Mouse (Mus musculus) heart, postnatal 0 days (tissue): ENCODE measurements at regions not wholly inside any gene's neighbourhood (a gene's known extent, or its start where the extent isn't known, plus 50 kb on each side); places are given as distances from the start of the nearest gene placed in this dataset.

Source experiments
- ATAC-seq: fragments of 200-750 bp; cut with Nextera tagmentation; 2 replicates; pipeline ENCODE4 v1.8.0; 2017; ENCODE audit warnings: low read depth, moderate number of reproducible peaks, moderate library complexity; ENCODE audit not compliant: insufficient read depth
- DNase-seq: peaks from one replicate; pipeline ENCODE4 v3.0.0-alpha.2; 2016; ENCODE audit warnings: low spot score
- H3K27ac ChIP-seq: fragments of 300-500 bp; sonication (generic); 2 replicates; pipeline ENCODE4 v1.5.1; 2014; ENCODE audit warnings: low read depth, mild to moderate bottlenecking
- H3K27me3 ChIP-seq: fragments of 300-500 bp; sonication (generic); 2 replicates; pipeline ENCODE4 v1.6.1; 2014; ENCODE audit warnings: low read length, mixed read lengths; ENCODE audit not compliant: control insufficient read depth, insufficient read depth
- H3K36me3 ChIP-seq: fragments of 300-500 bp; sonication (generic); replicated peaks from 2 replicates; pipeline ENCODE4 v1.6.1; 2014; ENCODE audit warnings: low read length, mixed read lengths; ENCODE audit not compliant: control insufficient read depth, insufficient read depth
- H3K4me1 ChIP-seq: fragments of 300-500 bp; sonication (generic); 2 replicates; pipeline ENCODE4 v1.6.1; 2014; ENCODE audit warnings: antibody characterized with exemption; ENCODE audit not compliant: control insufficient read depth, insufficient read depth
- H3K4me2 ChIP-seq: fragments of 300-500 bp; sonication (generic); 2 replicates; pipeline ENCODE4 v1.6.1; 2014; ENCODE audit warnings: low read depth, mild to moderate bottlenecking, low read length, moderate library complexity
- H3K4me3 ChIP-seq: fragments of 300-500 bp; sonication (generic); 2 replicates; pipeline ENCODE4 v1.5.1; 2014; ENCODE audit warnings: low read depth, low read length
- H3K9ac ChIP-seq: fragments of 300-500 bp; sonication (generic); replicated peaks from 2 replicates; pipeline ENCODE4 v1.6.1; 2014; ENCODE audit warnings: low read depth, low read length, mixed read lengths
- H3K9me3 ChIP-seq: fragments of 300-500 bp; sonication (generic); replicated peaks from 2 replicates; pipeline ENCODE4 v1.6.1; 2016; ENCODE audit warnings: low read length; ENCODE audit not compliant: control insufficient read depth
- CTCF ChIP-seq: IDR thresholded peaks from 2 replicates; pipeline ENCODE4 v1.5.1; 2016; ENCODE audit warnings: antibody characterized with exemption, control low read depth, low read depth
- EP300 ChIP-seq: IDR thresholded peaks from 2 replicates; pipeline ENCODE4 v1.6.1; 2016; ENCODE audit warnings: antibody characterized with exemption, low read depth
- WGBS: fragments of 180-500 bp; shearing (Covaris S2); extraction: QIAGEN DNeasy Blood & Tissue Kit; methylation state at CpG from one replicate; pipeline ENCODE4 v1.1.7; 2014; 5-methylcytosine and 5-hydroxymethylcytosine counted together

- Histone ChIP-seq H3K27me3 (no peaks in the 10 kb centered on the region), H3K4me1 (no peaks in the 10 kb centered on the region), H3K4me3 (no peak overlapping the region), H3K4me2 (no peak overlapping the region), H3K36me3 (no peaks in the 10 kb centered on the region), H3K27ac (no peak overlapping the region), H3K9ac (no peak overlapping the region), H3K9me3 (no peaks in the 10 kb centered on the region)
- ATAC-seq, result no peak
- DNase-seq, result no peak
- TF ChIP-seq EP300, result no peak
- 80% methylated on average over 3 of the region's 3 CpGs for WGBS
Observed at GRCm38 (mm10) chr10:117510529-117511482, 118.5 kb upstream of the Cpm start.

DNA sequence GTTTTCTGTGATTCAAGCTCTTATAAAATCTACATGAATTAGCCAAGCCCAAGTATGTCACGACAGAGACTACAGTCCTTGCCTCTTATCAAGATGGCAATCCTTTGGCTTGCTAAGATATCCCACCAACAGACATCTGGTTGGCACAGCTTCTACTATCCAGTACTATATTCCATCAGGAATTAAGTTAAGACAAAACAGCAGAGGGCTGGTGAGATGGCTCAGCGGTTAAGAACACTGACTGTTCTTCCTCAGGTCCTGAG lies 119.1 kb upstream of the Cpm start:
- H3K9ac ChIP-seq, result no peak overlapping the region
- TF ChIP-seq CTCF, result no peak
- TF ChIP-seq EP300, result no peak
- no peaks in the 10 kb centered on the region for H3K27me3 ChIP-seq
- no peak overlapping the region for H3K4me3 ChIP-seq
- H3K9me3 ChIP-seq, result no peaks in the 10 kb centered on the region
- H3K4me2 ChIP-seq, result no peak overlapping the region
- H3K4me1 ChIP-seq, result no peaks in the 10 kb centered on the region
- no peak overlapping the region for H3K27ac ChIP-seq
- DNase-seq (no peak), ATAC-seq (no peak)
- no peaks in the 10 kb centered on the region for H3K36me3 ChIP-seq
- WGBS, result 82% methylated on average over 2 of the region's 2 CpGs

DNA sequence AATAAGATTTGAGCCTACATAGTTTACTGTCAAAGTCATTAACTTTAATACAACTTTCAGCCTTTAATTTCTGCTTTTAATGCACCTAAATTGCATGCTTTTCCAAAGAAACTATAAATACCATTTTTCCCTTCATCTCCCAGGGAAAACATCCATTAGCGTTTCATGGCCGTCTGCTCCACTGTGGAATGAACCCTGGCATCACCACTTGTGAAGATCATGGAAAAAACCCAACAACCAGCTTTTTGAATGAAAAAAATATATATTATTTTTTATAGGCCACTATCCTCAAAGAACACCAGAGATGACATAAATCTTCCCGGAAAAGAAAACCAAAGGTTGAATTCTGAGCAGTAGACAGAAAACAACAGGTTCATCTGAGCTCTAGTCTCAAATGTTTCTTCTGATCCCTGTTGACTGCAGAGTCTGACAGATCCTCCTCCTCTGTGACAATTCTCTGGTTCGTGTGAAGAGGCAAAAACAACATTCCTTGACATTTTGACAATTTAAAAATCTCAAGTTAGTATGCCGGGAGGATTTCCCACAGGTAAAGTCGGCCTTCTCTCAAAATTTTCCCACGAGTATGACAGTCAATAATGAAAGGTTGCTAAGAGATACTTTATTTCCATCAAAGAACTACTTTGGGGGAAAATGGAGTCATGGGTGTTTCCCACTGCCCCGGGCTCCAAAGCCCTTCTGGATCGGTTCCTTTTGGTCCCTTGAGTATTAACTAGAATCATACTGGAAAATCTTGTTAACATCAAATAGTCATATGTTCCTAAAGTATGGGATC lies 119.7 kb upstream of the Cpm start:
- no peak for ATAC-seq
- H3K27me3 ChIP-seq, result no peaks in the 10 kb centered on the region
- DNase-seq, result no peak
- H3K4me3 ChIP-seq, result no peak overlapping the region
- H3K27ac ChIP-seq, result no peak overlapping the region
- no peaks in the 10 kb centered on the region for H3K9me3 ChIP-seq
- no peak overlapping the region for H3K4me2 ChIP-seq
- no peak overlapping the region for H3K9ac ChIP-seq
- H3K36me3 ChIP-seq, result no peaks in the 10 kb centered on the region
- 74% methylated on average over 9 of the region's 9 CpGs for WGBS
- no peak for TF ChIP-seq EP300
- TF ChIP-seq CTCF, result no peak
- H3K4me1 ChIP-seq, result no peaks in the 10 kb centered on the region

- WGBS, result 81% methylated on average over 5 of the region's 5 CpGs
- DNase-seq (no peak), ATAC-seq (no peak)
- H3K36me3 ChIP-seq, result no peaks in the 10 kb centered on the region
- no peak overlapping the region for H3K4me3 ChIP-seq
- no peaks in the 10 kb centered on the region for H3K27me3 ChIP-seq
- no peak overlapping the region for H3K4me2 ChIP-seq
- no peak overlapping the region for H3K9ac ChIP-seq
- H3K4me1 ChIP-seq, result no peaks in the 10 kb centered on the region
- no peak overlapping the region for H3K27ac ChIP-seq
- H3K9me3 ChIP-seq, result no peaks in the 10 kb centered on the region
- TF ChIP-seq CTCF (no peak), EP300 (no peak)
Observed at GRCm38 (mm10) chr10:117506252-117506992, 122.9 kb upstream of the Cpm start.

GRCm38 (mm10) chr10:117505529-117505928 lies 123.8 kb upstream of the Cpm start:
- no peak for TF ChIP-seq EP300
- TF ChIP-seq CTCF, result no peak
- Histone ChIP-seq H3K4me2 (no peak overlapping the region), H3K9me3 (no peaks in the 10 kb centered on the region), H3K4me1 (no peaks in the 10 kb centered on the region), H3K4me3 (no peak overlapping the region), H3K9ac (no peak overlapping the region), H3K36me3 (no peaks in the 10 kb centered on the region), H3K27me3 (no peaks in the 10 kb centered on the region), H3K27ac (no peak overlapping the region)
- DNase-seq, result no peak
- WGBS, result 62% methylated on average over 4 of the region's 4 CpGs
- ATAC-seq, result no peak
